Mouse (Mus musculus): ENCODE measurements around the gene Tmtc2. TPM values are rescaled to one million over a fixed set of nuclear protein-coding genes. Genes with fewer than 3 reads are reported as not detected.

The Tmtc2 gene
- total RNA-seq, 2 experiments from 2014 or later, result 3.8 to 4.5 TPM

DNA sequence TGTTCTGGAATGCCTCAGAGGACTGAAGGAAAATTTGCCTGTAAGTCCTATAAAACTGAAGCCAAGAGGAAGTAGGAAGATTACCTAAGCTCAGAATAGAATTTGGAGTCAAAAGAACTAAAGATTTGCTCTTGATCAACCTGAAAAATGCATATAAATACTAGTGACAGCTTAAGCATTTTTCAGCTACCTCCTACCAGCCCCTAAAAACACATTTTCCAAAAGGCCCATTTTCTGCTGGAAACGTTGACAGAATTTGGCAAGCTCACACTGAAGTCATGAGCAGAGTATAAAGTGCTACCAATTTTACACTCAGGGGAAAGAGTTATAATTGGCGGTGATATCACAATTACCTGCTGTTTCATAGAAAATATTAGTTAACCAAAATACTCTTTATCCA lies 285.8 kb downstream of the Tmtc2 start:
- DNase-seq, result no peak

- DNase-seq, result no peak
Measured at GRCm38 (mm10) chr10:105287575-105287974, 286.7 kb downstream of the Tmtc2 start.

DNA sequence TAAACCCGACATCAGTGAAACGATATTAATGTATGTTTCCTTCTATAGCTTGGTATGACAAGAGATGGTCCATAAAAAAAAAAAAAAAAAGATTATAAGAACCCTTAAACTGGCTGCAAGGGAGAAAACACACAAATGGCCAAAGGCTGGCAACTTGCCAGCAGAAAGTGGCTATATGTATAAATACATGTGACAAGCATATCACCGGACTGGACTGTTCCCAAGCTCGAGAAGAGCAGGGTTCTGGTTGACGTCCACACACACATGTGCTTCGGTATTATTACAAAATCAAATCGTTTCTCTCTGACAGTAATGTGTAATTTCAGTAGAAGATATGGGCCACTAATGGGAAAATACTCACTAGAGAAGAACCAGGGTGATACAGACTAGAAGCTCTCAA lies 287.2 kb downstream of the Tmtc2 start:
- no peak for DNase-seq

- no peak for DNase-seq
Measured at GRCm38 (mm10) chr10:105286221-105286620, 288.0 kb downstream of the Tmtc2 start.

GRCm38 (mm10) chr10:105284171-105284570 lies 290.1 kb downstream of the Tmtc2 start:
- DNase-seq, result peak; percentile 53 to 62

GRCm38 (mm10) chr10:105280933-105281332 lies 293.3 kb downstream of the Tmtc2 start:
- DNase-seq, result no peak

DNA sequence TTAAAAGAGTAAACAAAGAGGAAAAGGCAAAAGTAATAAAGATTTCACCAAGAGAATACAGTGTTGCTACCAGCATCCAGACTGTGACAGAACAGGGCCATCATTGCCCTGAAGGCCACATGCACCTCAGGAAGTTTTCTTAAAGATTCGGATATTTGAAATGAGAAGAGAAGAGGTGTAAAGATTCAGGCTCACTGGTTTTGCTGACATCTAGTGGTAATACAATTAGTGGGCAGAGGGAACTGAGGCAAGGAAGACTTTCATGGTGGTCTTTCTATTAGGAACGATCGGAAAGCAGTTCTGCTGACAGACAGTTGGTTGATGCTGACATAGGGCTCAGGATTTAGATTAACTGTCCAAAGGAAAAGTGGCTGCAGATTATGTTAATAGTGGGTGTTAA lies 314.2 kb downstream of the Tmtc2 start:
- DNase-seq, result no peak

GRCm38 (mm10) chr10:105238291-105238690 lies 336.0 kb downstream of the Tmtc2 start:
- peak; percentile 2 to 51 for DNase-seq

DNA sequence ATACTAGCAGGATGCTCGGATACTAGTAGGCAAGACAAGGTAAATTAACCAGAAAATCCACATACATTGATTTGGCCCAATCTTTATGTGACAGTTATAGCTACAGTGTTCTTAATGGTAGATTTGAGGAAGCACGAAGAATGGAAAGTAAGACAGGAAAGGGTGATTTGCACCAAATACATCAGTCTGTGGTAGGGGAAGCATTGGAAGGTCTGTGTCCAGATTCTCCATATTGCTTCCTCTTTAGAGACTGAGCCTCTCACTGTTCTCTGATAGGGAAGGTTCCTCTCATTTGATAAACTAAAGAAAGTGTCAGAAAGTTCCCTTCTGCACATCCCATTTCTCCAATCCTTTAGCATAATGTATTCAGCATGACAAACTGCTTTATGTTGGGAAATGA lies 341.4 kb downstream of the Tmtc2 start:
- no peak for DNase-seq

- DNase-seq, result no peak
Measured at GRCm38 (mm10) chr10:105230416-105230815, 343.8 kb downstream of the Tmtc2 start.

DNA sequence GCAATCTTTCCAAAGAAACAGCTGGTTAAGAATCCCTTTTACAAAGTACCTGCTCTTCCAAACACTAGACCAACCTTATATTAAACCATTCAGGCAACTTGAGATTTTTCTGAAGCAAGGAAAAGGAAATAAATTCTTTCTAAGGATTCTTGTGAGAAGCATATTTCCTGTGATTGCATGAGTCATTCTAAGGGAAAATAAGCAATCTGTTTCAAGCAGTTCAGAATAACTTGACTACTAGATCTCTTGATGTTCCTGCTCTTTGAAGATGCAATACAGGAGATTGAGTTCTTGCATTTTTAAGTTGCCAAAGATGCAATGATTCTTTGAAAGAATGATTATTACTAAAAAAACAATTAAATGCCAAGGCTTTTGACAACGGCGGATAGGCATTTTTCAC lies 345.6 kb downstream of the Tmtc2 start:
- no peak for DNase-seq

- DNase-seq, result no peak
Measured at GRCm38 (mm10) chr10:105227631-105228030, 346.6 kb downstream of the Tmtc2 start.

DNA sequence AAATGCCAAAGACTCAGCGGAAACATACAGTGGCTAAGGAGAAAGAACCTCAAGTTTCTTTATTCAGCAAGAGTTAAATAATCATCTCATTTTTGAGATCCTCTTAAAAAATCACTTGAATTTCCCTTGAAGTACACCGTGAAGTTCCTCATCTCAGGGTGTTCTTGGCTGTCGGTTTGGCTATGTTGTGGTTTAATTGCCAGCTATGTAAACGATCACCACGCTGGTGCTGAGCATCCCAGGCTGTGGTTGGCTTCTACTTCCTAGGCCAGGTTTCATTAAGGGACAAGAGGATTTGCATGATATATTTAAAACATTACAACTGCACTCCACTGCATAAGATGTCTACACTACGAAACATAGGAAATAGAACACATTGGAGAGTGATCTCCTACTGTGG lies 348.5 kb downstream of the Tmtc2 start:
- no peak for DNase-seq

DNA sequence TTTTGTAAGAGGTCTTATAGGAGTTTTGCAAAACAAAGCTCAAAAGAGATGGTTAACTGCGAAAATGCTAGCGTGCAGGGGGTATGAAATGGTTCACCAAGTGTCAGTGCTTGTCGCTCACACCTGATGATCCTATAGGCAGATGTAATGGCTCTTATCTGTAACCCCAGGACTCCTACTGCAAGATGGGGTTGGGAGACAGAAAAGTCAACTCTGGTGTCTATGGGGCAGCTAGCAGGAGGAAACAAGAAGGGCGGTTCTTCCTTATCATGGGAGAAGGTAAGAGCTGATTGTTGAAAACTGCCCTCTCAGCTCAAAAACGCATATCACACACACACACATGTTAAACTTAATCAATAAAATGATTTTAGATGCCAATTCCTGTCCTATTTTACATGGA lies 351.3 kb downstream of the Tmtc2 start:
- DNase-seq, result no peak

DNA sequence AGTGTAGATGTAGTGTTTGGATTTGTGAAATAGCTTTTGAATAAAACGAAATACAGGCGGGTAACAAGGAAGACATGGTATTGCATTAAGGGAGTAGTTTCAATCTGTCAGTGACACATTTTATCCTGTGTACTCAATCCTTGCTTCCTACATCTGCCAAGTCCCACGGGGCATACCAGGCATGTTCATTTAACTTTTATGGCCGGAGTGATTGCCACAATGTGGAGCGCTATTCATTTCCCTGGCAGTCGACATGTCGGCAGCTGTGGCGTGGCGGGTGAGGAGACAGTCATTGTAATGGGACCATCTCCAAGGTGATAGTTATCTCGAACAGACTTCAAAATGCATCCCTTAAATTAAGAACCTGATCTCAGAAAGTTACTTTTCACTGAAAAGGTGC lies 372.8 kb downstream of the Tmtc2 start:
- DNase-seq, result no peak

- DNase-seq, result no peak
Measured at GRCm38 (mm10) chr10:105200678-105201077, 373.6 kb downstream of the Tmtc2 start.

GRCm38 (mm10) chr10:105200092-105200491 lies 374.2 kb downstream of the Tmtc2 start:
- DNase-seq, result no peak

DNA sequence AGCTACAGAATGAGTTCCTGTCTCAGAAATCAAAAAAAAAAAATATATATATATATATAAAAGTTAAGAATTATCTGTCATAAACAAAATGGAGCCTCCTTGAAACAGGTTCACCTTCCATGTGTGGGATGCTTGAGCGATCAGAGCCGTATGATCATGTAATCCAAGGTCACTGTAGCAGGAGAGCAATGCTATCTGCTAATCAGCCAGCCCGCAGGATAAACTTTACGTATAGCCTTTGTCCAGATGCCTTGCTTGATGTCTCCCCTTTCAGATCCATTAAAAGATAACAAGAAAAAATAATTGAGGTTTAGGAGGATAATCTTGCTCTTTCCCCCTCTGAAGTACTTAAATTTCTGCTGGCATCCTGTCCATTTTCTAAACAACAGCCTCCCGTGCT lies 374.7 kb downstream of the Tmtc2 start:
- no peak for DNase-seq

DNA sequence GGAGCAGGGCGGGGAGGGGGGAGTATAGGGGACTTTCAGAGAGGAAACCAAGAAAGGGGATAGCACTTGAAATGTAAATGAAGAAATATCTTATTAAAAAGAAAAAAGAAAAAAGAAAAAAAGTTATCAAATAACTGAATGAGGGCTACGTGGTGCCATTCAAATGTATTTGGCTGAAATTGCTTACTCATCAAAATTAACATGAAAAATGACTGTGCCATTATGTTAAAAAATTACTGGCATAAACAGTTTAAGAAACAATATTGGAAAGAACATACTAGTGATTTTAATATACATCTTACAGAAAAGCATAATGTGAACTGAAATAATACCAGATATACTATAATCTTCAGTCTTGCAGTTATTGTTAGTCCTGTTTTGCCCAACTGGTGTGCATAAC lies 378.9 kb downstream of the Tmtc2 start:
- DNase-seq, result no peak

GRCm38 (mm10) chr10:105193756-105194460 lies 380.3 kb downstream of the Tmtc2 start:
- no peak for DNase-seq

- no peak for DNase-seq
Measured at GRCm38 (mm10) chr10:105192071-105192470, 382.2 kb downstream of the Tmtc2 start.

DNA sequence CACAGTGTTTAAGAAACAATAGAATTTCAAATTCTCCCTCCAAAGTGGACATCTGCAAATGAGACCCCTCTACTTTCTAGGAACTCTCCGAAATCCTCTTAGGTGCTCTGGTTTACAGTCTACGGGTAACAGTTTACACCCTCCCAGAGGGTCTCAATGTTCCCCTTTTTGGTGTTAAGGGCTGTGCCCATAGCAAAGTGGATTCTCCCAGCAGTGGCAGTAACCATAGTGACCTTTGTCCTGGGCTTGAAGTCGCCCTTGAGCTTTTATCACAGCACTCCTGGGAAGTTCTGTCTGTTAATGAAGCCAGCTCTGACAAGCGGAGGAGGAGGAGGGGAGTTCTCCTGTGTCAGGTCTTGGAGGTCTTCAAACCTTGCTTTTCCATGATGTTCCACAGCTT lies 384.5 kb downstream of the Tmtc2 start:
- DNase-seq, result no peak

DNA sequence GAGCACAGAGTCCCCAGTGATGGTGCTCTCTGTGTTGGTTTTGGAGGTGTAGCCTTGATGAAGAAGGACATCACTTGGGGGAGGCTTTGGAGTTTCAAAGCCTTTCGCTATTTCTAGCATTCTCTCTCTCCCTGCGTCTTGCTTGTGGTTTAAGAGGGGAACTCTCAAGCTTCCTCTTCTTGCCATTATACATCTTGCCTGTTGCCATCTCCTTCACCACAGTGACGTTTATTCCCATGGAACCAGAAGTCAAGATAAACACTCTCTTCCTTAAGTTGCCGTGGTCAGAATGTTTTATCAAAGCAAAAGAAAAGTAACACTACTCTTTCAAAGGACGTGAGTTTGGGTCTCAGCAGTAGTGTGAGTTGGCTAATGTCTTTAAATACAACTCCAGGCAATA lies 387.6 kb downstream of the Tmtc2 start:
- DNase-seq, result no peak

GRCm38 (mm10) chr10:105168443-105169102 lies 405.7 kb downstream of the Tmtc2 start:
- DNase-seq, result no peak
